Mouse (Mus musculus): ENCODE measurements around the gene Fmod. TPM values are rescaled to one million over a fixed set of nuclear protein-coding genes. Genes with fewer than 3 reads are reported as not detected.

Fmod gene
- total and polyA plus RNA-seq, 3 experiments = not detected

- peak; percentile 10; the same call in 1 of the 2 replicates for TF ChIP-seq TCF12 (IDR thresholded peaks at IDR 0.05; ENCODE audit: low read depth, low read length)
- TF ChIP-seq NELFE (IDR thresholded peaks at IDR 0.05; ENCODE audit: low read depth, low read length) = no peak
- peak; percentile 48 for TF ChIP-seq ELF1 (IDR thresholded peaks at IDR 0.05; ENCODE audit: low read depth, low read length)
- no peak for TF ChIP-seq CTCF (conservative IDR thresholded peaks at IDR 0.05 in 1 of 2, IDR thresholded peaks at IDR 0.05 in 1 of 2; ENCODE audit: low read depth in 2 of 2, low read length in 2 of 2)
- no peak for TF ChIP-seq MAZ (IDR thresholded peaks at IDR 0.05; ENCODE audit: low read depth, low read length)
- peak; percentile 46; the same call in 1 of the 2 replicates for TF ChIP-seq JUND (conservative IDR thresholded peaks at IDR 0.05; ENCODE audit: low read depth, low read length)
- no peak for TF ChIP-seq PAX5 (IDR thresholded peaks at IDR 0.05; ENCODE audit: low read length)
- peak; percentile 45; the same call in 1 of the 2 replicates for TF ChIP-seq MXI1 (IDR thresholded peaks at IDR 0.05; ENCODE audit: low read depth, low read length)
- no peak for TF ChIP-seq MAFK (IDR thresholded peaks at IDR 0.05; ENCODE audit: insufficient replicate concordance, low read length)
- peak; percentile 40 for TF ChIP-seq IRF4 (IDR thresholded peaks at IDR 0.05; ENCODE audit: low read depth, low read length)
- no peak for TF ChIP-seq ZC3H11A (IDR thresholded peaks at IDR 0.05; ENCODE audit: low read depth, low read length)
- no peak; the same call in 1 of the 2 replicates for TF ChIP-seq JUN (IDR thresholded peaks at IDR 0.05; ENCODE audit: insufficient read depth, low read depth, low read length)
- TF ChIP-seq POLR2AphosphoS2 (IDR thresholded peaks at IDR 0.05; ENCODE audit: low read depth, low read length) = no peak
- TF ChIP-seq POLR2A (IDR thresholded peaks at IDR 0.05; ENCODE audit: low read depth, low read length) = no peak
- no peak for TF ChIP-seq ZMIZ1 (IDR thresholded peaks at IDR 0.05; ENCODE audit: low read depth, low read length)
- no peak for TF ChIP-seq UBTF (IDR thresholded peaks at IDR 0.05; ENCODE audit: low read depth, low read length)
- no peak for TF ChIP-seq HCFC1 (IDR thresholded peaks at IDR 0.05; ENCODE audit: low read depth, low read length)
- TF ChIP-seq GABPA (IDR thresholded peaks at IDR 0.05; ENCODE audit: insufficient replicate concordance, low read depth, low read length) = no peak
- no peak for TF ChIP-seq CHD2 (IDR thresholded peaks at IDR 0.05; ENCODE audit: low read length)
- peak; percentile 38; the same call in 1 of the 2 replicates for TF ChIP-seq ETS1 (conservative IDR thresholded peaks at IDR 0.05; ENCODE audit: low read depth, low read length)
- TF ChIP-seq USF1 (IDR thresholded peaks at IDR 0.05; ENCODE audit: low read depth, low read length) = no peak
- no peak for TF ChIP-seq SIN3A (IDR thresholded peaks at IDR 0.05; ENCODE audit: low read length)
These were observed 28.3 kb downstream of the Fmod start (continued) for GRCm38 (mm10) chr1:134065241-134065809.

- Histone ChIP-seq H3K4me2 (ENCODE audit: insufficient read depth, low read depth, poor library complexity, severe bottlenecking) (no peak overlapping the region), H3K36me3 (replicated peaks in 1 of 2; ENCODE audit: control insufficient read depth in 1 of 2, insufficient read depth in 1 of 2, low read length in 1 of 2) (no peaks in the 10 kb centered on the region), H3K9ac (ENCODE audit: insufficient read depth, low read depth) (no peak overlapping the region), H3K27me3 (replicated peaks) (peaks cover 8% of the 10 kb centered on the region), H3K27ac (ENCODE audit: insufficient read depth, low read depth) (no peak overlapping the region), H3K9me3 (replicated peaks; ENCODE audit: low read length) (peaks cover 4% of the 10 kb centered on the region), H3K4me1 (ENCODE audit: control insufficient read depth in 1 of 2, insufficient read depth in 2 of 2) (peaks cover 33 to 62% of the 10 kb centered on the region in 2 experiments), H3K79me2 (replicated peaks; ENCODE audit: control insufficient read depth, extremely low read depth, insufficient read depth, poor library complexity, severe bottlenecking) (no peaks in the 10 kb centered on the region), H3K4me3 (replicated peaks in 1 of 3; ENCODE audit: low read depth in 2 of 3, low read length in 2 of 3, poor library complexity in 1 of 3) (no peak overlapping the region)
- TF ChIP-seq UBTF (IDR thresholded peaks at IDR 0.05; ENCODE audit: low read depth, low read length) (no peak), ZKSCAN1 (IDR thresholded peaks at IDR 0.05; ENCODE audit: borderline replicate concordance, low read depth, low read length) (peak; percentile 89)
- dilution Hi-C loops (cut with MboI; ENCODE audit: extremely low pct_ligation_motif_present, extremely low pct_unique_long_range_greater_than_20kb, low sequenced_read_pairs) = no loop called here
- in situ Hi-C loops (cut with MboI; ENCODE audit: low pct_ligation_motif_present, low pct_unique_long_range_greater_than_20kb, low sequenced_read_pairs) = no loop called here
- no peak for DNase-seq (ENCODE audit: extremely low read depth)
These were observed 29.5 kb downstream of the Fmod start for GRCm38 (mm10) chr1:134066554-134066953.
